Mouse (Mus musculus) 3134 (cell line): Measurements from ENCODE around the gene Rilpl1.

Experiments used
- DNase-seq: peaks from one replicate; pipeline ENCODE4 v3.0.0-alpha.2; 2011; ENCODE audit warnings: low spot score; ENCODE audit not compliant: insufficient read length; ENCODE audit errors: extremely low read depth

Rilpl1 gene

GRCm38 (mm10) chr5:124496614-124497514 lies 34.3 kb downstream of the Rilpl1 start:
- no peak for DNase-seq

- no peak for DNase-seq
Measured at GRCm38 (mm10) chr5:124495547-124495946, 35.6 kb downstream of the Rilpl1 start.

GRCm38 (mm10) chr5:124493455-124493854 lies 37.7 kb downstream of the Rilpl1 start:
- DNase-seq: no peak

GRCm38 (mm10) chr5:124492618-124493017 lies 38.6 kb downstream of the Rilpl1 start:
- no peak for DNase-seq

GRCm38 (mm10) chr5:124491732-124492131 lies 39.5 kb downstream of the Rilpl1 start:
- no peak for DNase-seq

- peak; percentile 61 for DNase-seq
Measured at GRCm38 (mm10) chr5:124488885-124489284, 42.3 kb downstream of the Rilpl1 start.

GRCm38 (mm10) chr5:124485654-124486053 lies 45.5 kb downstream of the Rilpl1 start:
- no peak for DNase-seq

GRCm38 (mm10) chr5:124483655-124484396 lies 47.4 kb downstream of the Rilpl1 start:
- DNase-seq: no peak

- peak; percentile 97 for DNase-seq
Measured at GRCm38 (mm10) chr5:124482966-124483654, 48.1 kb downstream of the Rilpl1 start, which contains the start of gene Snrnp35. TSS of gene Snrnp35 (plus strand) at chr5:124483134.

- DNase-seq: peak; percentile 48
Measured at GRCm38 (mm10) chr5:124482436-124482965, 48.7 kb downstream of the Rilpl1 start.

GRCm38 (mm10) chr5:124481714-124482113 lies 49.5 kb downstream of the Rilpl1 start:
- DNase-seq: no peak

GRCm38 (mm10) chr5:124480119-124480518 lies 51.1 kb downstream of the Rilpl1 start:
- DNase-seq: no peak

- DNase-seq: no peak
Measured at GRCm38 (mm10) chr5:124478873-124479204, 52.4 kb downstream of the Rilpl1 start.

GRCm38 (mm10) chr5:124470591-124471171 lies 60.5 kb downstream of the Rilpl1 start:
- peak; percentile 32 for DNase-seq

- DNase-seq: no peak
Measured at GRCm38 (mm10) chr5:124469486-124469885, 61.7 kb downstream of the Rilpl1 start.

GRCm38 (mm10) chr5:124468365-124468764 lies 62.8 kb downstream of the Rilpl1 start:
- no peak for DNase-seq

- DNase-seq: no peak
Measured at GRCm38 (mm10) chr5:124467766-124468165, 63.4 kb downstream of the Rilpl1 start.

GRCm38 (mm10) chr5:124464905-124465304 lies 66.3 kb downstream of the Rilpl1 start:
- no peak for DNase-seq

- DNase-seq: no peak
Measured at GRCm38 (mm10) chr5:124463462-124463861, 67.7 kb downstream of the Rilpl1 start.

- no peak for DNase-seq
Measured at GRCm38 (mm10) chr5:124462297-124463025, 68.7 kb downstream of the Rilpl1 start.
